Mouse (Mus musculus): Measurements from ENCODE around the gene Bdkrb2.

- no peak for TF ChIP-seq CTCF (IDR thresholded peaks at IDR 0.05; ENCODE audit: control insufficient read depth, insufficient read depth, low read length)
- no peak for TF ChIP-seq POLR2A (IDR thresholded peaks at IDR 0.05; ENCODE audit: borderline replicate concordance, control insufficient read depth, low read depth, low read length)
These were observed 71.5 kb downstream of the Bdkrb2 start for GRCm38 (mm10) chr12:105634374-105635067.

Data from bone marrow, adult 2 months (tissue).